Mouse (Mus musculus) layer of hippocampus, adult 8-10 months (tissue): ENCODE data around the gene Znfx1. TPM values are rescaled to one million over a fixed set of nuclear protein-coding genes. Genes with fewer than 3 reads are reported as not detected.

Experiments
- DNase-seq, 2 experiments: peaks; one replicate each; pipeline ENCODE4 v3.0.0; 2022; ENCODE audit warnings: low spot score in 2 of 2
- total RNA-seq, 4 experiments: library from RNA; stranded (reverse); gene quantifications; 2 replicates each; pipeline ENCODE4 v1.2.4; 2022

Znfx1 gene
- total RNA-seq, 4 experiments from 2014 or later: 52.2 to 54.7 (median 52.5) TPM

GRCm38 (mm10) chr2:166995796-166996532 is 66.9 kb downstream of the Znfx1 start, which contains the start of gene Stau1:
TSS of gene Stau1 (minus strand) at chr2:166996299.
- peak; percentile 94 for DNase-seq

DNA sequence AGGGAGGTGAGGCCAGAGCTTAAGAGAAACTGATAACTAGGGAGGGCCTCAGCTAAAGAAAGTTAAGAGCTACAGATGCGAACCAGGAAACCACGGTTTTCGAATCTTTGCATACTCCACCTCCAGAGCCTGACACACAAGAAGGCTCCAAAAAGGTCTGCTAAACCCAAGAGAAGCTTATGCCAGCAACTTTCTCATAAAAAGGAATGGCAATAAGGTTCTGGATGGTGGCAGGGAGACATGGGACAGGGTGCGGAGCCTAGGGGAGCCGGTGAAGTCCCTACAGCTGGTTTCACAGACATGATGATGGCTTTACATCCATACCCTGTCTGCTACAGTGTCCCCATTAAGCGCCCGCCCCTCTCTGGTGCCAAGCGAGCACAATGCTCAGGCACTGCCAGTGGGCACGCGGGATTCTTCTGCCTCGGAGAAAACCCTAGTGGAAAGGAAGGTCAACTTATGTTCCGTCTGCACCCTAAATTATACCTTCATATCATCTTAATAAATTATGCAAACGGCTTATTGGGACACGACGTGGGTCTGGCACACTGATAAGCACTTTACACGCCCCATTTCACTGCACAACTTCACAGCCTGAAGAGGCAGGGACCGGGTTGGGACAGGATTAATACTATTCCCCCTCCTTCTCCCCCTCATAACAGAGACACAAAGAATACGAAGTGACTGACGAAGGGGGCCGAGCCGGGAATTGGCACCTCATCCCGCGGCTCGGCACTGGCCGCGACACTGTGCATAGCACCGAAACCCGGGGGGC is 67.6 kb downstream of the Znfx1 start:
- no peak for DNase-seq

DNA sequence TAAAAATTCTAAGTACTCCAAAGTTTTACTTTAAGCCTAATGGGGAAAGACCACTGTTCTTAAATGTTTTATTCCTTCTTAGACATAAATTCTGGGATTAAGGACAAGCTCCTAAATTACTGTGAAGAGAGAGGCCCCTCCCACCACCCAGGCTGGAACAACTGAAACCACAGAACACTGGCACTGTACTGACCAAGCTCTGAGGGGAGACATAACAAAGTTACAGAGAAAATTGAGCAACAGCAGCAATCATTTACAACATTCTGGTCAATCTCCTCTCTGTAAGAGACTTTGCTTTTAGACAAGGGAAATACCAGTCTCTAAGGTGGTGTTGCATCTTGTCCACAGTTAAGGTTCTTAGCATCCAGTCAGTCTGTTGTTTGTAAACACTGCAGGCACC is 70.9 kb downstream of the Znfx1 start:
- no peak for DNase-seq

DNA sequence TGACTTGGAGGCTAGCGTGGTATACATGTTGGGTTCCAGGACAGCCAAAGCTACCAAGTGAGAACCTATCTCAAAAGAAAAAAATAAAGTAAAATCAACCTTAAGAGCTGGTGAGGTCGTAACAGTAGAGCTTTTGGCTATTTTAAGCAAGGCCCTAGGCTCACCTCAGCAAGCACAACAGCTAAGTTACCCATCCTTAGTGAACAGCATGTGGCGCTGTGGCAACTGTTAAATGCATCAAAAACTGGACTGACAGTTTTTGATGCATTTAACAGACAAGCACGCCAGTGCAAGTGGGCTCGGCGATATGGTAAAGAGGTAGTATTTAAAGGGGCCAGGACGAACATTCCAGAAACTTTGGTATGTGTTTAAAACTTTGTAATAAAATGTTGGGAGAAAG is 72.0 kb downstream of the Znfx1 start:
- no peak for DNase-seq

Other genes with a start within 250 kb of the Znfx1 start
- 10 to 100 TPM; 47.6 to 63.6 (median 54.7) TPM for gene Cse1l, start 157.0 kb downstream of the Znfx1 start, total RNA-seq
- 10 to 100 TPM; 61.9 to 71.9 (median 68.0) TPM for gene Stau1, start 66.7 kb downstream of the Znfx1 start, total RNA-seq
- gene Ddx27, start 47.8 kb downstream of the Znfx1 start, total RNA-seq: 10 to 100 TPM; 30.4 to 34.8 (median 33.5) TPM
- 100 to 1,000 TPM in 2 of 4 experiments, 10 to 100 TPM in 2; 90.7 to 118 (median 104) TPM for gene Kcnb1, start 127.1 kb upstream of the Znfx1 start, total RNA-seq
- 1 to 10 TPM; 1.7 to 2.2 (median 1.7) TPM for gene Ptgis, start 177.6 kb upstream of the Znfx1 start, total RNA-seq